Mouse (Mus musculus): ENCODE results near the gene Heatr3.

DNA sequence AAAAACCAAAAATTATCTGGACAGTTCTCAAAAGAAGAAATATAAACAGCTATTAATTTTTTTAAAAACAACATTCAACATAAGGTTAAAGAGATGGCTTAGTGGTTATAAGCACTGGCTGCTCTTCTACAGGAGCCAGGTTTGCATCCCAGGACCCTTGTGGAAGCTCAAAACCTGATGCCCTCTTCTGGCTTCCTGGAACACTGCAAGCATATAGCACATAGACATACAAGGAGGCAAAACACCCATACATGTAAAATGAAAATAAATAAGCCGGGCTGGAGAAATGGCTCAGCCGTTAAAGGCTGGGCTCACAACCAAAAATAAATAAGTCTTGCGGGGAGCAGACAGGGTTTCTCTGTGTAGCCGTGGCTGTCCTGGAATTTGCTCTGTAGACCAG, 28.4 kb upstream of the Heatr3 start:
- no peak for TF ChIP-seq MXI1 (IDR thresholded peaks at IDR 0.05; ENCODE audit: low read depth, low read length)
- no peak for TF ChIP-seq POLR2A (IDR thresholded peaks at IDR 0.05; ENCODE audit: low read depth, low read length)
- no peak for TF ChIP-seq GABPA (IDR thresholded peaks at IDR 0.05; ENCODE audit: insufficient replicate concordance, low read depth, low read length)
- no peak for TF ChIP-seq TBP (conservative IDR thresholded peaks at IDR 0.05; ENCODE audit: low read depth, low read length)
- TF ChIP-seq SMC3 (IDR thresholded peaks at IDR 0.05; ENCODE audit: low read depth, low read length) = no peak
- no peak for TF ChIP-seq HCFC1 (IDR thresholded peaks at IDR 0.05; ENCODE audit: low read depth, low read length)
- TF ChIP-seq CHD2 (IDR thresholded peaks at IDR 0.05; ENCODE audit: low read length) = no peak
- TF ChIP-seq UBTF (IDR thresholded peaks at IDR 0.05; ENCODE audit: low read depth, low read length) = no peak
- no peak for TF ChIP-seq ZNF384 (IDR thresholded peaks at IDR 0.05; ENCODE audit: low read depth, low read length)
